ENCODE assay signal across 7 mouse cellular contexts in the genomic region with DNA sequence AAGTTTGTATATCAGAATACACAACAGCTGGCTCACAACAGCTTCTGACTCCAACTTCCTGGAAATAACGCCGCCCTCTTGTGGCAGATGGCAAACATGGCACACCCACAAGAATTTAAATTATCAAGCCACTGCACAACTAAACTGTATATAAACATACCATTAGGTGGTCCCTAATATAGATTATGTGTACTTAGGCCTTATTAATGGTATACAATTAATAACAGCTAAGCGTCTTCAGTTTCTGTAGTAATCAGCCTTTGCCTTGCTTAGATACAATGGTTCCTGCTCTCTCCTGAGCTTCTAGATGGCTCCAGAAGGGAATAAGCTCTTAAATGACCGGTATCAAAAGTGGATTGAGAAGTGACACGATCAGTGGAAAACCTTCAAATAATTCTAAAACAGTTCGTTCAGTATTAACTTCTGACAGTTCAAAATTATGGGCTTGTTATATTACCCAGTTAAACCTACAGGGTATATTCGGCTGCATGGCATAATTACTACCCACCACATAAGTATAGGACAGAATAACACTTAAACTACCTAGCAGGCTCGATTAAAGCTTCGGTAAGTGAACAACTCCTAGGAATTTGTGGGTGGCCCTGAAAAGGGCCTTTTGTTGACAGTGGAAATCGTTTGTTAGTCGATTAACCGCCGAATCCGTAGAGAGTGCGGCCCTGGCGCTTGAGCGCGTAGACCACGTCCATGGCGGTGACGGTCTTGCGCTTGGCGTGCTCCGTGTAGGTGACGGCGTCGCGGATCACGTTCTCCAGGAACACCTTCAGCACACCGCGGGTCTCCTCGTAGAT. TPM values are rescaled to one million over a fixed set of nuclear protein-coding genes. Genes with fewer than 3 reads are reported as not detected.
DNase-seq lines count a peak whose midpoint lies in the region; ATAC-seq lines count a peak whose summit lies in the region.

No protein-coding gene starts in this region.

- H3K4me1 ChIP-seq in embryonic facial prominence, embryonic 14.5 days (ENCODE audit: control insufficient read depth, insufficient read depth, low read length): 0 out of 2 replicates have a peak, but pooled peaks cover 3% of the 10 kb centered on the region

- peak; percentile 79 for DNase-seq in Muller cell, postnatal 12 days (ENCODE audit: inconsistent ontology term)
- DNase-seq in embryonic facial prominence, embryonic 14.5 days (ENCODE audit: low spot score): peak; percentile 91
- peak; percentile 47 for DNase-seq in left cerebral cortex, postnatal 4 days
- DNase-seq in spleen, postnatal 14 days (ENCODE audit: low spot score in 2 of 2): peak; percentile 54 to 73

- intact Hi-C loops in left cerebral cortex, postnatal 4 days (cut with DNase I): no loop called here

- no peaks in the 10 kb centered on the region for H3K27me3 ChIP-seq in embryonic facial prominence, embryonic 14.5 days (replicated peaks; ENCODE audit: control insufficient read depth, insufficient read depth, low read length)

- WGBS in embryonic facial prominence, embryonic 14.5 days: under 1% methylated on average over 18 of the region's 32 CpGs

- ATAC-seq in CD4-positive, CD25-positive, alpha-beta regulatory T cell, adult 4 months: peak; percentile 31
- peak; percentile 42 for ATAC-seq in embryonic facial prominence, embryonic 14.5 days (ENCODE audit: low read depth)
- ATAC-seq in hematopoietic stem cell, adult 5-6 weeks (replicated peaks in 1 of 2; ENCODE audit: insufficient read depth in 1 of 2, low FRiP score in 2 of 2, low TSS enrichment in 1 of 2, low read depth in 1 of 2, poor library complexity in 2 of 2, severe bottlenecking in 2 of 2): peak; percentile 34 to 40; a peak in 2 of 4 replicates
- ATAC-seq in megakaryocyte-erythroid progenitor cell, adult 5-6 weeks (replicated peaks; ENCODE audit: low FRiP score, low TSS enrichment, poor library complexity, severe bottlenecking): peak; percentile 69

- H3K36me3 ChIP-seq in embryonic facial prominence, embryonic 14.5 days (ENCODE audit: control insufficient read depth, insufficient read depth, low read length): no peaks in the 10 kb centered on the region

- H3K27ac ChIP-seq in embryonic facial prominence, embryonic 14.5 days (replicated peaks; ENCODE audit: low read depth, low read length): peak overlapping the region; percentile 92

- H3K9ac ChIP-seq in embryonic facial prominence, embryonic 14.5 days (ENCODE audit: low read depth, low read length): peak overlapping the region; percentile 71

- peak overlapping the region; percentile 43 for H3K4me3 ChIP-seq in embryonic facial prominence, embryonic 14.5 days (ENCODE audit: low read depth, low read length)

- H3K9me3 ChIP-seq in embryonic facial prominence, embryonic 14.5 days (ENCODE audit: control insufficient read depth, low read length): no peaks in the 10 kb centered on the region

- peak overlapping the region; percentile 64 for H3K4me2 ChIP-seq in embryonic facial prominence, embryonic 14.5 days (ENCODE audit: low read depth, low read length)

RNA-seq across cellular contexts. Expression of a gene that starts 0.6 kb away (rescaled TPM):
- polyA plus RNA-seq in CD4-positive, CD25-positive, alpha-beta regulatory T cell, adult 4 months (2017; shearing (Covaris generic)): 1 to 10 TPM; 8.7 to 9.4 TPM
- polyA plus RNA-seq in embryonic facial prominence, embryonic 14.5 days (2014; fragmentation: Nextera tagmentation; extraction: Ambion mirVana): 5.7 and 5.8 TPM in 2 replicates
- total RNA-seq in hematopoietic stem cell, adult 5-6 weeks (2017): 140 and 291 TPM in 2 replicates
- total RNA-seq in left cerebral cortex, postnatal 4 days (2021): 100 to 1,000 TPM; 109 to 126 TPM
- 153 and 163 TPM in 2 replicates for total RNA-seq in megakaryocyte-erythroid progenitor cell, adult 5-6 weeks (2014; fragmentation: Nextera tagmentation)
- total RNA-seq in megakaryocyte-erythroid progenitor cell, adult 5-6 weeks (2017): 166 and 397 TPM in 2 replicates

RNA-seq across cellular contexts. Expression of a gene that starts 2.1 kb away (rescaled TPM):
- polyA plus RNA-seq in CD4-positive, CD25-positive, alpha-beta regulatory T cell, adult 4 months (2017; shearing (Covaris generic)): not detected
- polyA plus RNA-seq in embryonic facial prominence, embryonic 14.5 days (2014; fragmentation: Nextera tagmentation; extraction: Ambion mirVana): 0.19 and 0.31 TPM in 2 replicates
- not detected in 2 replicates for total RNA-seq in hematopoietic stem cell, adult 5-6 weeks (2017)
- total RNA-seq in left cerebral cortex, postnatal 4 days (2021): not detected
- 1.3 TPM in 1 of 2 replicates, not detected in the other for total RNA-seq in megakaryocyte-erythroid progenitor cell, adult 5-6 weeks (2014; fragmentation: Nextera tagmentation)
- total RNA-seq in megakaryocyte-erythroid progenitor cell, adult 5-6 weeks (2017): 1.3 TPM in 1 of 2 replicates, not detected in the other

RNA-seq across cellular contexts. Expression of a gene that starts 13.0 kb away (rescaled TPM):
- under 1 TPM; 0.57 to 0.69 TPM for polyA plus RNA-seq in CD4-positive, CD25-positive, alpha-beta regulatory T cell, adult 4 months (2017; shearing (Covaris generic))
- polyA plus RNA-seq in embryonic facial prominence, embryonic 14.5 days (2014; fragmentation: Nextera tagmentation; extraction: Ambion mirVana): 9.6 and 10.3 TPM in 2 replicates
- 3.1 TPM in 2 replicates for total RNA-seq in hematopoietic stem cell, adult 5-6 weeks (2017)
- 1 to 10 TPM; 1.7 to 2.3 TPM for total RNA-seq in left cerebral cortex, postnatal 4 days (2021)
- total RNA-seq in megakaryocyte-erythroid progenitor cell, adult 5-6 weeks (2014; fragmentation: Nextera tagmentation): not detected in 2 replicates
- total RNA-seq in megakaryocyte-erythroid progenitor cell, adult 5-6 weeks (2017): 0.27 and 1.9 TPM in 2 replicates

RNA-seq across cellular contexts. Expression of a gene that starts 13.7 kb away (rescaled TPM):
- 1 to 10 TPM; 4.0 to 4.2 TPM for polyA plus RNA-seq in CD4-positive, CD25-positive, alpha-beta regulatory T cell, adult 4 months (2017; shearing (Covaris generic))
- 52.7 and 78.2 TPM in 2 replicates for polyA plus RNA-seq in embryonic facial prominence, embryonic 14.5 days (2014; fragmentation: Nextera tagmentation; extraction: Ambion mirVana)
- 109 and 180 TPM in 2 replicates for total RNA-seq in hematopoietic stem cell, adult 5-6 weeks (2017)
- 10 to 100 TPM; 16.7 to 17.0 TPM for total RNA-seq in left cerebral cortex, postnatal 4 days (2021)
- total RNA-seq in megakaryocyte-erythroid progenitor cell, adult 5-6 weeks (2014; fragmentation: Nextera tagmentation): 74.9 and 133 TPM in 2 replicates
- 136 and 209 TPM in 2 replicates for total RNA-seq in megakaryocyte-erythroid progenitor cell, adult 5-6 weeks (2017)

RNA-seq across cellular contexts. Expression of a gene that starts 13.9 kb away (rescaled TPM):
- under 1 TPM; 0.51 to 0.74 TPM for polyA plus RNA-seq in CD4-positive, CD25-positive, alpha-beta regulatory T cell, adult 4 months (2017; shearing (Covaris generic))
- 1.2 and 1.3 TPM in 2 replicates for polyA plus RNA-seq in embryonic facial prominence, embryonic 14.5 days (2014; fragmentation: Nextera tagmentation; extraction: Ambion mirVana)
- total RNA-seq in hematopoietic stem cell, adult 5-6 weeks (2017): 45.3 and 83.9 TPM in 2 replicates
- 1 to 10 TPM; 4.8 to 5.4 TPM for total RNA-seq in left cerebral cortex, postnatal 4 days (2021)
- total RNA-seq in megakaryocyte-erythroid progenitor cell, adult 5-6 weeks (2014; fragmentation: Nextera tagmentation): 3.8 and 6.0 TPM in 2 replicates
- 56.0 and 87.4 TPM in 2 replicates for total RNA-seq in megakaryocyte-erythroid progenitor cell, adult 5-6 weeks (2017)

Comparison
In these comparisons a context has a peak if more than half of its experiments do, and no peak if none do; other contexts are left out.
1. Peak in every context shown above with its lines: DNase-seq, ATAC-seq, H3K4me3 ChIP-seq and H3K27ac ChIP-seq.